ENCODE assay signal across 9 mouse cellular contexts in the genomic region with DNA sequence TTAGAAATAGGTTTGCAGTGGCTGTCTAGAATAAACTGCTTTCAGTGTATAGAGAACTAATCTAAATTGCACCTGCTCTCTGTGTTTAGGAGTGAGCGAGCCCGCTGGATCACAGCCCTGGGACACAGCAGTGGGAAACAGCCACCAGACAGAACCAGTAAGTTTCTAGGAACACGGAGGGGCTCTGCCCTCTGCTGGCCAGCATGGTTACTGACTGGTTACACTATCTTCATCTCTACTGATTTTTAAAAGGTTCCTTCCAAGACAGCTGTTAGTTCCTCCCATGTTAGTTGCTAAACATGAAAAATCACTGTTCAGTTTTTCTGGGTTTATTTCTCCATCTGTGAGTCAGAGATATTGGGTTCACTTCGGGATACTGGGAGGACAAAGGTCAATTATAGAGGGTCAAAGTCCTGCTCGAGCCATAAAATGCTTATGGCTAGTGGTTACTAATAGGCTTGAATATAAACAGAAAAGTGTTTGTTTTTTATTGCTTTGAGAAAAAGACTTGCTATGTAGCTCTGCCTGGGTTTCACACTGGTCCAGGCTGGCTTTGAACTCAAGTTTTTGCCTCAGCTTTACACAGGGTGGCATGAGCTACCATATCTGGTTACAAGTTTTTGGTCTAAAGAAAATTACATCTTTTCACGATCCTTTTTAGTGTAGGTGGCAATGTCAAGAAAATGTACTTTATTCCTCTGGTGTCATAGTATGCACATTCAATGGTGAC. TPM values are rescaled to one million over a fixed set of nuclear protein-coding genes. Genes with fewer than 3 reads are reported as not detected.
DNase-seq lines count a peak whose midpoint lies in the region; ATAC-seq and TF ChIP-seq lines count a peak whose summit lies in the region.
"Had no signal": no experiment of that assay in that cellular context is flagged by ENCODE, and none has a peak within 500 bp of the region (broad histone marks: within the 10 kb centered on the region; RNA-seq: fewer than 3 reads in every experiment).

No protein-coding gene starts in this region.

- no peaks in the 10 kb centered on the region for H3K9me3 ChIP-seq in E14TG2a.4 (ENCODE audit: low read length)
- H3K9me3 ChIP-seq in liver, postnatal 0 days (ENCODE audit: low read length) = no peaks in the 10 kb centered on the region
- no peaks in the 10 kb centered on the region for H3K9me3 ChIP-seq in neural tube, embryonic 15.5 days (replicated peaks)

- no peak for TF ChIP-seq POLR2A in bone marrow, adult 2 months (IDR thresholded peaks at IDR 0.05; ENCODE audit: borderline replicate concordance, control insufficient read depth, low read depth, low read length)

- H3K36me3 ChIP-seq in E14TG2a.4 (ENCODE audit: insufficient read depth, low read length) = peaks cover 40% of the 10 kb centered on the region
- peaks cover 23% of the 10 kb centered on the region for H3K36me3 ChIP-seq in liver, postnatal 0 days (replicated peaks; ENCODE audit: insufficient read depth, low read length)
- peaks cover 28% of the 10 kb centered on the region for H3K36me3 ChIP-seq in neural tube, embryonic 15.5 days

- DNase-seq in fibroblast of lung, adult 2 months (ENCODE audit: low read depth) = peak; percentile 27
- DNase-seq in heart, postnatal 14 days = peak; percentile 62 to 79
- peak; percentile 67 to 82 for DNase-seq in kidney, postnatal 25 days
- peak; percentile 53 for DNase-seq in liver, postnatal 0 days
- peak; percentile 29 for DNase-seq in urinary bladder, adult 2 months (ENCODE audit: low spot score)

- no peak overlapping the region for H3K9ac ChIP-seq in liver, postnatal 0 days (replicated peaks)
- no peak overlapping the region for H3K9ac ChIP-seq in neural tube, embryonic 15.5 days (replicated peaks)

- no peaks in the 10 kb centered on the region for H3K27me3 ChIP-seq in E14TG2a.4 (ENCODE audit: insufficient read depth, low read length)
- H3K27me3 ChIP-seq in liver, postnatal 0 days (ENCODE audit: insufficient read depth, low read length) = no peaks in the 10 kb centered on the region
- no peaks in the 10 kb centered on the region for H3K27me3 ChIP-seq in neural tube, embryonic 15.5 days (replicated peaks)

- ATAC-seq in liver, postnatal 0 days = peak; percentile 47
- peak; percentile 75 for ATAC-seq in neural tube, embryonic 15.5 days (ENCODE audit: low FRiP score)

- no peak overlapping the region for H3K4me3 ChIP-seq in E14TG2a.4 (replicated peaks; ENCODE audit: low read length)
- no peak overlapping the region for H3K4me3 ChIP-seq in bone marrow, adult 2 months (replicated peaks; ENCODE audit: control insufficient read depth, low read depth, low read length)
- no peak overlapping the region for H3K4me3 ChIP-seq in liver, postnatal 0 days (ENCODE audit: low read depth, low read length)
- no peak overlapping the region for H3K4me3 ChIP-seq in neural tube, embryonic 15.5 days (replicated peaks)
- H3K4me3 ChIP-seq: erythroblast, embryonic 14.5 days had no signal

- TF ChIP-seq EP300 in liver, postnatal 0 days (IDR thresholded peaks at IDR 0.05; ENCODE audit: low read depth) = no peak

- TF ChIP-seq CTCF in E14TG2a.4 (conservative IDR thresholded peaks at IDR 0.05; ENCODE audit: low read length) = peak; percentile 51
- TF ChIP-seq CTCF in bone marrow, adult 2 months (IDR thresholded peaks at IDR 0.05; ENCODE audit: control insufficient read depth, insufficient read depth, low read length) = peak; percentile 63
- TF ChIP-seq CTCF in liver, postnatal 0 days (IDR thresholded peaks at IDR 0.05; ENCODE audit: low read depth) = peak; percentile 74

- 38% methylated on average over 6 of the region's 6 CpGs for WGBS in bone marrow, adult 2 months
- WGBS in liver, postnatal 0 days (ENCODE audit: insufficient replicate concordance) = 42% methylated on average over 6 of the region's 6 CpGs
- WGBS in neural tube, embryonic 15.5 days = 38% methylated on average over 6 of the region's 6 CpGs

- intact Hi-C loops in heart, postnatal 14 days (cut with DNase I) = loop anchor here (5.0 kb wide), 3 partner anchors 116 to 1216 kb away; no protein-coding TSS in a partner anchor

- H3K4me1 ChIP-seq in E14TG2a.4 (replicated peaks; ENCODE audit: low read depth, low read length) = no peaks in the 10 kb centered on the region
- no peaks in the 10 kb centered on the region for H3K4me1 ChIP-seq in bone marrow, adult 2 months (ENCODE audit: control insufficient read depth, insufficient read depth, low read length)
- no peaks in the 10 kb centered on the region for H3K4me1 ChIP-seq in liver, postnatal 0 days (ENCODE audit: insufficient read depth)
- H3K4me1 ChIP-seq in neural tube, embryonic 15.5 days = peaks cover 5% of the 10 kb centered on the region; the same call in 1 of the 2 replicates

- H3K4me2 ChIP-seq in liver, postnatal 0 days (ENCODE audit: low read depth, low read length) = no peak overlapping the region
- no peak overlapping the region for H3K4me2 ChIP-seq in neural tube, embryonic 15.5 days

- no peak overlapping the region for H3K27ac ChIP-seq in bone marrow, adult 2 months (ENCODE audit: control insufficient read depth, insufficient read depth, low read depth, low read length, poor library complexity)
- H3K27ac ChIP-seq in liver, postnatal 0 days (ENCODE audit: low read depth) = no peak overlapping the region
- no peak overlapping the region for H3K27ac ChIP-seq in neural tube, embryonic 15.5 days (replicated peaks)

RNA-seq across cellular contexts. Expression of a gene that starts 48.4 kb away (rescaled TPM):
- 12.4 and 17.4 TPM in 2 replicates for polyA plus RNA-seq in bone marrow, adult 2 months (2011; ENCODE audit: insufficient read depth, insufficient read length, low replicate concordance, missing spikeins)
- total RNA-seq in heart, postnatal 14 days (2021) = 10 to 100 TPM; 19.9 to 20.2 TPM
- polyA plus RNA-seq in liver, postnatal 0 days (2015; fragmentation: Nextera tagmentation; extraction: Ambion mirVana) = 12.0 and 12.4 TPM in 2 replicates
- 34.6 and 38.2 TPM in 2 replicates for polyA plus RNA-seq in neural tube, embryonic 15.5 days (2015; fragmentation: Nextera tagmentation; extraction: Ambion mirVana)
- 20.5 and 23.0 TPM in 2 replicates for polyA plus RNA-seq in urinary bladder, adult 2 months (2012; rRNA removed)
